Mouse (Mus musculus): ENCODE data around the gene Jazf1. TPM values are rescaled to one million over a fixed set of nuclear protein-coding genes. Genes with fewer than 3 reads are reported as not detected.
A peak's percentile ranks its signal among the peaks of the same experiment; 100 is the strongest.

Jazf1 gene
- 11.5 and 12.9 TPM in 2 replicates for polyA plus RNA-seq (2015; fragmentation: Nextera tagmentation; extraction: Ambion mirVana)

DNA sequence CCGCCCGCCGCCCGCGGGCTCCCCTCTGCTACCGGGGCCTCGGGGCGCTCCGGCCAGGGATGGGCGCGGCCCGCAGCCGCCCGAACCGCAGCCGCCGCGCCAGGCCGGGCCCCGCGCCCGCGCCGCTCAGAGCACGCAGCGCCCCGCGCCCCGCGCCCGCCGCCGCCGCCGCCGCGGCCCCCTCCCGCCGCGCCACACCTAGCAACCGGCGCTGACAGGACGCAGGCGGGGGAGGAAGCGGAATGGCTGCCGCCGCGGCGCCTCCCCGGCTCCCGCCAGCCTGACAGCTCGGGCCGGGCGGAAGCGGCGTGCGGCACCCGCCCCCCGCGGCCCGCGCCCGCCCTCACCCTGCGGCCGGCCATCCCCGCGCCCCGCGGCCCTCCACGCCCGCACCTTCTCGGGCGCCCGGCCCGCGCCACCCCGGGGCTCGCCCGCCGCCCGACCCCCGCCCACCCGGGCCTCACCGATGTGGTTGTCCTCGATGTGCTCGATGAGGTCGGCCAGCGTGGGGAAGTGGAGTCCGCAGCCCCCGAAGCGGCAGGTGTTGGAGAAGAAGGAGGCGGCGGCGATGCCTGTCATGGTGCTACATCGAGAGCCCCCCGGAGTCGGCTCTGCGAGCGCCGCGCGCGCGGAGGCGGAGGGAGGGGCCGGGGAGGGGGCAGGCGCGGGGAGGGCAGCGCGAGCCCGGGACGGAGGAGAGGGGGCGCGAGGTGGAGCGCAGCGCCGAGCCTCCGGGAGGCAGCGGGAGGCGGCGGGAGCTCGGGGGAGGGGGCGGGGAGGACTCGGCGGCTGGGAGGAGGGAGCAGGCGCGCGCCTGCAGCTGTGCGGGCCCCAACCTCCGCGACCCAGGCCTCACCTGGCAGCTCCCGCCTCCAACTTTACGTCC, at the start of gene Jazf1:
TSS of gene Jazf1 (minus strand) at position 643 of the 886 bp plus-strand sequence.
- Histone ChIP-seq H3K9ac (peak within 1 kb of the TSS; percentile 93), H3K27me3 (replicated peaks) (no peaks in the 10 kb centered on the region; the same call in 1 of the 2 replicates), H3K9me3 (no peaks in the 10 kb centered on the region), H3K4me3 (peak within 1 kb of the TSS; percentile 89), H3K4me2 (peak within 1 kb of the TSS; percentile 89), H3K36me3 (no peaks in the 10 kb centered on the region), H3K4me1 (peaks cover 35% of the 10 kb centered on the region), H3K27ac (replicated peaks) (peak within 1 kb of the TSS; percentile 73)
- WGBS, result under 1% methylated on average over 82 of the region's 133 CpGs
- ATAC-seq (ENCODE audit: extremely low read depth, insufficient number of reproducible peaks, low FRiP score, low TSS enrichment), result peak; percentile 58; the same call in 1 of the 2 replicates

DNA sequence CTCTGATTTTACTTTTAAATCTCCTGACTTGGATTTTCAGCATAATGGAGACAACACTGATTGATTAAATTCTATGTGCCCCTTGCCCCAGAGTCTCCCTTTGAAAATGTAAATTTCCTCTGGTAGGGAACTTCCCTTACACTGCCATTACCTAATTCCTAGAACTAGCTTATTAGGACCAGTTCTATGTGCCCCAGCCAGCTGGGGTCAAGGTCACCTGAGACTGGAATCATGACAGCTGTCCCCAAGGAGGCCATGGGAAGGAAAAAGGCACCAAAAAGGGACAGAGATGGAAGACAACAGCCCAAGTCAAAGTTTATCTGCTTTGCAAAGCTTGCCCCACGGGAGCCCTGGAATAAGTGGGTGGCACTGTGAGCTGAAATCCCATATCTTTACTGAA, 49.4 kb upstream of the Jazf1 start:
- ATAC-seq (ENCODE audit: extremely low read depth, insufficient number of reproducible peaks, low FRiP score, low TSS enrichment), result no peak
- H3K27ac ChIP-seq (replicated peaks), result no peak overlapping the region

DNA sequence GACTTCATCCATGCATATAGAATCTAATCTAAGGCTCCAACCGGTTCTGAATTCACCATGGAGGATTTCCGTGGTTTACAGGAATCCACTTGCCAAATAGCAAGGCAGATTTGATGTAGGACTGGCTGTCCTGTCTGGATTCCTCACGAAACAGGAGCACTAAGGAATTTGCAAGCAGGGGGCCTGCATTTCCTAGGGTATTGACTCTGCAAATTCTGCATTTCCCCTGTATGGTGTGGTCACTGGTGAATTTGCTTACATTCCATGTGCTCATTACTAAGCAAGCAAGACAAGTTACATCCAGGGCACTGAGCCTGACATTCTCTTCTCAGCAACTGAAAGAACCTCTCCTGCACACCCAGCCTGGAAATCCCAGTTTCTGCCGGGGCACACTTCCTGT, 18.4 kb upstream of the Jazf1 start:
- H3K27ac ChIP-seq (replicated peaks), result no peak overlapping the region
- H3K4me3 ChIP-seq, result no peak overlapping the region
- H3K4me2 ChIP-seq, result no peak overlapping the region
- WGBS, result 41% methylated on average over 4 of the region's 4 CpGs
- no peaks in the 10 kb centered on the region for H3K9me3 ChIP-seq
- no peaks in the 10 kb centered on the region for H3K27me3 ChIP-seq (replicated peaks)
- no peak overlapping the region for H3K9ac ChIP-seq
- no peaks in the 10 kb centered on the region for H3K4me1 ChIP-seq
- no peaks in the 10 kb centered on the region for H3K36me3 ChIP-seq
- ATAC-seq (ENCODE audit: extremely low read depth, insufficient number of reproducible peaks, low FRiP score, low TSS enrichment), result no peak

More for the DNA sequence above, 49.4 kb upstream of the Jazf1 start:
- WGBS, result 33% methylated on average over 1 of the region's 1 CpGs
- Histone ChIP-seq H3K9ac (no peak overlapping the region), H3K4me2 (no peak overlapping the region), H3K4me1 (peaks cover 12% of the 10 kb centered on the region), H3K4me3 (no peak overlapping the region), H3K9me3 (no peaks in the 10 kb centered on the region), H3K27me3 (replicated peaks) (no peaks in the 10 kb centered on the region), H3K36me3 (no peaks in the 10 kb centered on the region)

DNA sequence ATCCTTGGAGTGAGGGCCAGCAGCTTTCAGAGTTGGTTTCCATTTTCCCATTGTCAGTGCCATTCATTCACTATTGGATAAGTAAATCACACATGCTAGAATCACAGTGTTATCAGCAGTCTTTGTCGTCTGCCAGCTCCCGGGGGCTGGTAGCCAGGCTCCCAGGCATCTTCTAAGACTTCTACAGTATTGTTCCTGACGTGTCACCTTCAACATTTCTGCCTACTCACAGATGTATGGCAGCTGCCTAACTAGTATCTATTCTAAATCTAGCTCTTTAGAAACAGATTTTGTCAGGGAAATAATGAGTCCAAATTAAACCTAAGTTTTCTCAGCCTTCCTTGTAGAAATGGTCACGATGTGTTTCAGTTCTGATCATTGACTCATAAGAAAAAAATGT, 12.8 kb upstream of the Jazf1 start:
- Histone ChIP-seq H3K9ac (no peak overlapping the region), H3K4me2 (no peak overlapping the region), H3K4me3 (no peak overlapping the region), H3K27me3 (replicated peaks) (no peaks in the 10 kb centered on the region), H3K9me3 (no peaks in the 10 kb centered on the region), H3K27ac (replicated peaks) (no peak overlapping the region), H3K4me1 (peaks cover 10% of the 10 kb centered on the region), H3K36me3 (no peaks in the 10 kb centered on the region)
- WGBS, result 42% methylated on average over 4 of the region's 4 CpGs
- no peak for ATAC-seq (ENCODE audit: extremely low read depth, insufficient number of reproducible peaks, low FRiP score, low TSS enrichment)

DNA sequence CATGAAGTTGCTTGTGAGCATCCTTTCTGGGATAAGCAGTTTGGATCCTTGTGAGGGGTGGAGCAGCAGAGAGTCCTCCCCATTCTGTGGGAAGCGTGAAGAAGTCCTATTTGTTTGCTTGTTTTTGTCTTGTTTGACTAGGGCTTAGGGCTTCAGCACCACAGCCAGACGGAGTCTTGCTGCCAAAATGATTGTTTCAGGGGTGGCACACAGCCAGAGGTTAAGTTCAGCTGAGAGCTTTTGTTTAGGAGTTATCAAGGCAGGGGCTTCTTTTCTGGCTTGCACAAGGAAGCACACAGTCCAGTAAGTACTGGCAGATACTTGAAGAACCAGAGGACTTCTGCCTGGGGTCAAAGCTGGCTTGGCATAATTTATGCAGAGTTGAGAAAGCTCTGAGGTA, 10.2 kb upstream of the Jazf1 start:
- no peaks in the 10 kb centered on the region for H3K36me3 ChIP-seq
- H3K4me3 ChIP-seq, result no peak overlapping the region
- no peaks in the 10 kb centered on the region for H3K27me3 ChIP-seq (replicated peaks)
- ATAC-seq (ENCODE audit: extremely low read depth, insufficient number of reproducible peaks, low FRiP score, low TSS enrichment), result no peak; the same call in 1 of the 2 replicates
- H3K4me2 ChIP-seq, result no peak overlapping the region
- no peak overlapping the region for H3K27ac ChIP-seq (replicated peaks)
- no peaks in the 10 kb centered on the region for H3K9me3 ChIP-seq
- no peak overlapping the region for H3K9ac ChIP-seq
- 25% methylated on average over 2 of the region's 2 CpGs for WGBS
- H3K4me1 ChIP-seq, result peaks cover 20% of the 10 kb centered on the region

DNA sequence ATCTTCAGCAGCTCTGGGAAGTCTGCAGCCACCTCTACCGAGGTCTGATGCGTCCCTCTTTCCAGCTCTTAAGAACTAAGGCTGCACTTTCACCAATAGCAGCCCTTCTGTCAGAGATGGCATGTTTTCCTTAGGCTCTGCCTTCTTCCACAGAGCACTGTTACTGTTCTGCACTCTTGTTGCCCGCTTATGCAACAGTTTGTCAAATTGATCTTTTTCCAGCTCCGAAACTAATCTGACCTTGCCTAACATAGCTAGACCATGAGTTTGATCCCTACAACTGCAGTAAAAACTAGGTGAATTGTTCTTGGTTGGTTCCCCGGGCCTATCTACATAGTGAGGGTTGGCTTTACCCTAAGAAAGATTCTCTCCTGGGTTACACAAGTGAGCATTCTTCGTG, 3.3 kb upstream of the Jazf1 start:
- H3K4me2 ChIP-seq, result no peak overlapping the region
- H3K27me3 ChIP-seq (replicated peaks), result no peaks in the 10 kb centered on the region; the same call in 1 of the 2 replicates
- 82% methylated on average over 6 of the region's 6 CpGs for WGBS
- H3K36me3 ChIP-seq, result no peaks in the 10 kb centered on the region
- H3K9ac ChIP-seq, result no peak overlapping the region
- no peak overlapping the region for H3K4me3 ChIP-seq
- no peaks in the 10 kb centered on the region for H3K9me3 ChIP-seq
- H3K4me1 ChIP-seq, result peaks cover 45% of the 10 kb centered on the region
- ATAC-seq (ENCODE audit: extremely low read depth, insufficient number of reproducible peaks, low FRiP score, low TSS enrichment), result no peak
- no peak overlapping the region for H3K27ac ChIP-seq (replicated peaks)

DNA sequence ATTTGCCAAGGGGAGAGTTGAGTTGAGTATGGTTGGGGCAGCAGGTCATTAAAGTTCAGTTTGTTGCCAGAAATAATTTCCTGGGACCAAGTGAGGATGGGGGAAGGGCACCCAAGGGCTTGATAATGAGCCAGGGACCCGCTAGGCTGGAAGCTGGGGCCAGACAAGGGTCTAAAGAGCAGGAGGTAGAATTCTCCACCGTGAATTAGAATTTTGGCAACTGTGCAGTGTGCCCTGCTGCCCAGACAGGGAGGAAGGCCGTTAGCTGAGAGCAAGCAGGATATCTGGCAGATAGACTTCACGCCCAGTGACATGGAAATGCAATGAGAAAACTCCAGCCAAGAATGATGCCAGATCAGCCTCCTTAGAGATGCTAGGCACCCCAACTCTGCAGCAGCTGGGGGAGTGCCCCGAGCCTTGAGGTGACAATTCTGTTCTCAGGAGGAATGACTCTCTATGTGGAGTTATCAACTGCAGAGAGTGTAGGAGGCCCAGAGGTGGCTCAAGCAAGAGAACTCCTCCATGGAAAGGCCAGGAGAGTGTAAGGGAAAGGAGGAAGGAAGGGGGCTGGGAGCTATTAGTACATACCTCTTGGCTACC, 1.6 kb upstream of the Jazf1 start:
- no peaks in the 10 kb centered on the region for H3K36me3 ChIP-seq
- peak overlapping the region; percentile 75 for H3K27ac ChIP-seq (replicated peaks)
- no peak overlapping the region for H3K9ac ChIP-seq
- H3K4me2 ChIP-seq, result peak overlapping the region; percentile 89
- no peak for ATAC-seq (ENCODE audit: extremely low read depth, insufficient number of reproducible peaks, low FRiP score, low TSS enrichment)
- H3K9me3 ChIP-seq, result no peaks in the 10 kb centered on the region
- 0 out of 2 replicates have a peak overlapping the region, but pooled peaks have one; percentile 6 for H3K4me3 ChIP-seq
- H3K4me1 ChIP-seq, result peaks cover 42% of the 10 kb centered on the region
- H3K27me3 ChIP-seq (replicated peaks), result no peaks in the 10 kb centered on the region; the same call in 1 of the 2 replicates
- 11% methylated on average over 5 of the region's 5 CpGs for WGBS

DNA sequence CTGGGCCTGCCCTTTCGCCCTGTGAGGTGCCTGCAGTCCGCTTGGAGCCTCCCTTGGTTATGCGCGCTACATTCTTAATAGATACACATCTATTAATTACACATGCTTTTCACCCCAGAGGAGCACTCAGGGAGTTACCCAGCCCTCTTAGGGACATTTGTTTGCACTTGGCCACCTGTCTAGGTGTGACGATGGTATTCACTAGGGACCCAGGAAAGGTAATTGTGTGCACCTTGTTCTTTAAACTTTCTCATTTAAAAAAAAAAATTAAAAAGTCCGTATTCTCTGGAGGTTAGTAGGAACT, 396 bp upstream of the Jazf1 start:
- H3K4me2 ChIP-seq, result peak overlapping the region; percentile 89
- H3K4me1 ChIP-seq, result peaks cover 35% of the 10 kb centered on the region
- ATAC-seq (ENCODE audit: extremely low read depth, insufficient number of reproducible peaks, low FRiP score, low TSS enrichment), result no peak
- WGBS, result 5% methylated on average over 6 of the region's 6 CpGs
- no peaks in the 10 kb centered on the region; the same call in 1 of the 2 replicates for H3K27me3 ChIP-seq (replicated peaks)
- no peaks in the 10 kb centered on the region for H3K9me3 ChIP-seq
- peak overlapping the region; percentile 73 for H3K27ac ChIP-seq (replicated peaks)
- no peaks in the 10 kb centered on the region for H3K36me3 ChIP-seq
- peak overlapping the region; percentile 89 for H3K4me3 ChIP-seq
- peak overlapping the region; percentile 93 for H3K9ac ChIP-seq

DNA sequence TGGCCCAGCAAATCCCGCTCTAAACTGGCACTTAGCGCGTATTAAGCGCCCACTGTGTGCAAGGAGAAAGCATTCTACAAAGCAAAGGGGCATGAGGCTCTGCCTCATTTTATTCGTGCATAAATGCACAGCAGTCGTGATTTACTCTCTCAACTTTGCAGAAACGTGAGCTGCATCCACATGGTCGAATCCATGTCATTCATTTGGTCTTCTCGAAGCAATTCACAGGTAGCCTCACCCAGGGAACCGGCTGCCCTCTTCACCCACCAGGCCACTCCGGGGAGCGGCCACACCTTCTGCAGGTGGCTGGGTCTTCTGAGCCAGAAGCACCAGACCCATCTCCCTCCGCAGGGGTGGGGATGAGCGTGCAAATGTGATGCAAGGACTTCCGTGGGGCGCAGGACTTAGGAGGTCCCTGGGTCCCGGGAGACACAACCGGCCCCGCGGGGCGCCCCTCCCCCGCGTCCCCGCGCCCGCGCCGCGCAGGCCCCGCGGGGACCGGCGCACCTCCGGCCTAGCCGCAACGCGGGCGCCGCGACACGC, 914 bp downstream of the Jazf1 start:
- Histone ChIP-seq H3K27me3 (replicated peaks) (no peaks in the 10 kb centered on the region; the same call in 1 of the 2 replicates), H3K4me2 (peak overlapping the region; percentile 89), H3K27ac (replicated peaks) (no peak overlapping the region), H3K36me3 (no peaks in the 10 kb centered on the region), H3K4me3 (peak overlapping the region; percentile 89), H3K9me3 (no peaks in the 10 kb centered on the region), H3K4me1 (peaks cover 35% of the 10 kb centered on the region), H3K9ac (peak overlapping the region; percentile 93)
- 5% methylated on average over 41 of the region's 41 CpGs for WGBS
- ATAC-seq (ENCODE audit: extremely low read depth, insufficient number of reproducible peaks, low FRiP score, low TSS enrichment), result no peak; the same call in 1 of the 2 replicates

DNA sequence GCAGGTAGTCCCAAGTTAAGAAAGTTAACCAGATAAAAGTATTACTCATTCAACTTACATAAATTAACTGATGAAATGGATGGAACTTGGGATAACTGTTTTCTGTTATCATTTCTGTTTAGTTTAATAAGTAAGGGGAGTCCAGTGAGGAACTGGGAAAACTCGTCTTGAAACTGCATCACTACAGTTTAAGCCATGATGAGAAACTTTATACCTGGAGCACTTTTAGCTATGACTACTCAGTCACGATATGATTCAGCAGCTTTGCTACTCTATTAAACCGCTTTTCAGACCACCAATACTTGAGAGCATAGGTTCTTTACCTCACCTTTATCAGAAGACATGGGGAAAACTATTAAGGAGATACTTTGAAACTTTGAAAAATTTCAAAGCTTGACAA, 1.5 kb downstream of the Jazf1 start:
- Histone ChIP-seq H3K27me3 (replicated peaks) (no peaks in the 10 kb centered on the region; the same call in 1 of the 2 replicates), H3K4me1 (peaks cover 35% of the 10 kb centered on the region), H3K4me2 (peak overlapping the region; percentile 89), H3K9ac (peak overlapping the region; percentile 93), H3K9me3 (no peaks in the 10 kb centered on the region), H3K36me3 (no peaks in the 10 kb centered on the region), H3K4me3 (peak overlapping the region; percentile 89), H3K27ac (replicated peaks) (no peak overlapping the region)
- WGBS, result 65% methylated on average over 3 of the region's 3 CpGs
- ATAC-seq (ENCODE audit: extremely low read depth, insufficient number of reproducible peaks, low FRiP score, low TSS enrichment), result no peak

DNA sequence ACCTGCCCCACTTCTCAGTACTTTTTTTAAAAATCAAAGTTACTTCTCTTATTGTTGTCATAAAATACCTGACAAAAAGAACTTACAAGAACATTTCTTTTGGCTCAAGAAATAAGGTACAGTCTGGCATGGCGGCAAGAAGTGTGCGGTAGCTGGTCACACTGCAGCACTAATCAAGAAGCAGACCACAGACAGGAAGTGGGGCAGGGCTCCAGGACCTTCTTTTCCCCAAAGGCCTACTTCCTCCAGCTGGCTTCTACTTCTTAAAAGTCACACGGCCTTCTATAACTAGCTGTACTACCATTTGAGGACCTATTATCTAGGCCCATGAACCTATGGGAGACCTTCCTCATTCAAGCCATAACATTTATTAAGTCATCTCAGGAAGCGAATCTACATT, 4.4 kb downstream of the Jazf1 start:
- Histone ChIP-seq H3K4me3 (no peak overlapping the region), H3K27ac (replicated peaks) (no peak overlapping the region), H3K9ac (no peak overlapping the region), H3K27me3 (replicated peaks) (peaks cover 3% of the 10 kb centered on the region; the same call in 1 of the 2 replicates), H3K4me2 (no peak overlapping the region), H3K9me3 (no peaks in the 10 kb centered on the region), H3K36me3 (no peaks in the 10 kb centered on the region), H3K4me1 (peaks cover 11% of the 10 kb centered on the region)
- ATAC-seq (ENCODE audit: extremely low read depth, insufficient number of reproducible peaks, low FRiP score, low TSS enrichment), result no peak
- WGBS, result 75% methylated on average over 4 of the region's 4 CpGs

Measured in heart, embryonic 13.5 days (tissue).